Mouse (Mus musculus) testis, adult 2 months (tissue): ENCODE measurements around the gene Tmc8. TPM values are rescaled to one million over a fixed set of nuclear protein-coding genes. Genes with fewer than 3 reads are reported as not detected.
A peak's percentile ranks its signal among the peaks of the same experiment; 100 is the strongest.

Source experiments
- H3K27ac ChIP-seq: fragments of 200-500 bp; 2 replicates; pipeline ENCODE4 v1.5.1; 2012; ENCODE audit warnings: low read depth, low read length; ENCODE audit not compliant: control insufficient read depth, insufficient read depth
- H3K27me3 ChIP-seq: fragments of 200-500 bp; 2 replicates; pipeline ENCODE4 v1.6.1; 2012; ENCODE audit warnings: mild to moderate bottlenecking, low read length, moderate library complexity; ENCODE audit not compliant: control insufficient read depth, insufficient read depth
- H3K36me3 ChIP-seq: fragments of 200-500 bp; 2 replicates; pipeline ENCODE4 v1.6.1; 2012; ENCODE audit warnings: mild to moderate bottlenecking, low read length; ENCODE audit not compliant: control insufficient read depth, insufficient read depth
- H3K4me1 ChIP-seq: fragments of 200-500 bp; 2 replicates; pipeline ENCODE4 v1.6.1; 2012; ENCODE audit warnings: low read length; ENCODE audit not compliant: control insufficient read depth, insufficient read depth
- H3K4me3 ChIP-seq: fragments of 200-500 bp; 2 replicates; pipeline ENCODE4 v1.5.1; 2012; ENCODE audit warnings: low read depth, mild to moderate bottlenecking, low read length, moderate library complexity, mixed read lengths; ENCODE audit not compliant: control insufficient read depth
- CTCF ChIP-seq: fragments of 200-500 bp; IDR thresholded peaks from 2 replicates; pipeline ENCODE4 v1.5.1; 2012; ENCODE audit warnings: low read depth, mild to moderate bottlenecking, inconsistent platforms, low read length, moderate library complexity; ENCODE audit not compliant: control insufficient read depth, insufficient read depth, insufficient replicate concordance
- POLR2A ChIP-seq: fragments of 200-500 bp; IDR thresholded peaks from 2 replicates; pipeline ENCODE4 v1.6.1; 2012; ENCODE audit warnings: low read depth, mild to moderate bottlenecking, inconsistent platforms, low read length, moderate library complexity; ENCODE audit not compliant: control insufficient read depth
- polyA plus RNA-seq: library from polyadenylated mRNA; depleted of rRNA; stranded (reverse); fragments of >200 nt; gene quantifications from 2 replicates; pipeline ENCODE4 v1.2.3, GENCODE M21; 2012

Tmc8 gene
- polyA plus RNA-seq, 1 experiment = 1.2 TPM

DNA sequence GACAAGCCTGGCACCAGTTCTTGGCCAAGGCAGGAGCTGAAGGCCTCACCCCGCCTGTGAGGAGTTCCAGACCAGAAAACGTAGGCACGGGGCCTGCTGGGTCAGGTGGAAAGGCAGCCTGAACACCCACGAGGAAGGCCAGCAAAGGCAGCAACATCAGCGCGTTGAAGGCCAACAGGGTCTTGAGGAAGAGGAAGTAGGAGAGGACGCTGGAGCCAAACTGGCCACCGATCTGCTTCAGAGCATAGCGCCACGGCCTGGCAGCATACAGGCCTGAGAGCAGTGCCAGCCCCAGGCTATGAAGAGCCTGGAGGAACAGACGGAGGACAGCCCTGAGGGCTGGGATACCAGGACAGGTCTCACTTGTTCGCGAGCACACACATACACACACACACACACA lies 6.3 kb upstream of the Tmc8 start:
- TF ChIP-seq CTCF (no peak), POLR2A (no peak)
- peaks cover 27% of the 10 kb centered on the region for H3K4me1 ChIP-seq
- no peak overlapping the region for H3K4me3 ChIP-seq
- H3K27ac ChIP-seq = no peak overlapping the region
- H3K27me3 ChIP-seq = no peaks in the 10 kb centered on the region
- no peaks in the 10 kb centered on the region for H3K36me3 ChIP-seq

DNA sequence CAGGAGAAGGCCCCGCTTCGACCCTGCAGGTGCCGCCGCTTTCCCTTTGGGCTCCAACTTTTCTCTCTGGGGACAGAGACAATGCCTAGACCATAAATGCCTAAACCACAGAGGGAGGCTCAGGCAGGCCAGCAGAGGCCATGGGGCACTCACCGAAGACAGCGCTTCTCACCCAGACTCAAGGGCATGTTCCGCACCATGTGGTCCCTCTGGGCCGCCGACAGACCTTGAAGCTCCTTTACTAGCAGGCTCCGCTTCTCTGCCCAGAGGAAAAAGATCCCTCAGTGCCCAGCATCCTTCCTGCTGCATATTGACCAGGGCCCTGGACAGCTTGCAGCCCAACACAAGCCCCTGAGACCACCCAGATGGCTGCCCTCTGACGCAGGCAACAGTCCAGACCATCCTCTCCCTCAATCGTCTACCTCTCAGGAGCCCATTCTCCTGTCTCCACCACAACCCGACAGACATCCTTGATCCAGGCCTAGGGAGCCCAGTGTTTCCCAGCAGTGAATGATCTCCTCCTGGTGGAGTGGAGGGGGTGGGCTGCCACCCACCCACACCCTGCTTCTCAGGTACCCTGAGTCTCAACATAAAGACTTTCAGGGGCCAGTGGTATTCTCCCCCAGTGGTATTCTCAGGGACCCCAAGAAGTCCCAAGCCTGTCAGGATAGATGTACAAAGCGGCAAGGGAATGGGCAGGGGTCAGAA lies 5.6 kb upstream of the Tmc8 start:
- no peaks in the 10 kb centered on the region for H3K27me3 ChIP-seq
- H3K4me3 ChIP-seq = no peak overlapping the region
- TF ChIP-seq CTCF = no peak
- no peak for TF ChIP-seq POLR2A
- peaks cover 33% of the 10 kb centered on the region for H3K4me1 ChIP-seq
- H3K36me3 ChIP-seq = no peaks in the 10 kb centered on the region
- H3K27ac ChIP-seq = no peak overlapping the region

- TF ChIP-seq POLR2A = no peak
- no peak for TF ChIP-seq CTCF
- no peak overlapping the region for H3K4me3 ChIP-seq
- H3K27ac ChIP-seq = no peak overlapping the region
- peaks cover 36% of the 10 kb centered on the region for H3K4me1 ChIP-seq
- no peaks in the 10 kb centered on the region for H3K27me3 ChIP-seq
- H3K36me3 ChIP-seq = no peaks in the 10 kb centered on the region
Measured at GRCm38 (mm10) chr11:117777111-117777510, 4.8 kb upstream of the Tmc8 start.

DNA sequence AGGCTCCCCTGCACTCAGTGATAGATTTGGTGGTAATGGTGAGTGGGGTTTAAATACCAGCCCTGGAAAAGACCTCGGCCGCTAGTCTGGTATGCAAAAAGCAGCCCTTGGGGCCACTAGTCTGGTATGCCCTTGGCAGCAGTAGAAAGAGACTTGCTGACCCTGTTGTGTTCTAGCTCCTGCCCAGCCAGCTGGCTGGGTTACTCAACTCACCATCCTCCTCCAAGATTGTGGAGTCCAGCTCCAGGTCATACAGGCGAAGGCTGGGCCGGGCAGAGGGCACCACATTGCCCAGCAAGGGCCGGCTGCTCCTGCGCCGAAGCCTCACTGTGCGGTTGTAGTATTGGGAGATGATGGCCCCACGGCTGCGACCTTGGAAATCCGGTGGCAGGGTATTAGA lies 3.8 kb upstream of the Tmc8 start:
- Histone ChIP-seq H3K4me1 (peaks cover 33% of the 10 kb centered on the region), H3K27ac (no peak overlapping the region), H3K4me3 (no peak overlapping the region), H3K27me3 (no peaks in the 10 kb centered on the region), H3K36me3 (no peaks in the 10 kb centered on the region)
- no peak for TF ChIP-seq CTCF
- no peak for TF ChIP-seq POLR2A

DNA sequence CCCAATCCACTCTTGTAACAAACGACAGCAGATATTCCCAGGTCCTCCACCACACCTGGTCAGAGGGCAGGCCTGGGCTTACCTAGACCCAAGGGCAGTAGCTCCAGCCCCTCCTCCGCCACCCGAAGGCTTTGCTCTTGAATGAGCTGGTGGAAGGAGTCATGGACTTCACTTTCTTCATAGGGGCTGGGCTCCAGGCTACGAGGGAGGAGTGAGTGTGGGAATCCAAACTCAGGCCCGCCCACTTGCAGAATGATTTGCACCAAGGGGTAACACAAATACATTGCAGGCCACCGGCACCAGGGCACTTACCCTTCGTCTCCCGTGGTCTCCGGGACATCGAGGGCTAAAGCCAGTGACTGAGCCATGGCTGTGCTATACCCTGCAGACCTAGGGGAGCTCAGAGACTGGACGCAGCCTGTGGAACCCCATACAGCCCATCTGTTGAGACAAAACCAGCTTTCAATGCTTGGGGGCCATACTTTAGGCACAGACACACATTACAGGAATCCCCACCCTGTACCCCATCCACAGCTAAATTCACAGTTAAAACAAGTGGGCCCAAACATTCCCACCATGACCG lies 2.9 kb upstream of the Tmc8 start:
- Histone ChIP-seq H3K27ac (peak overlapping the region; percentile 88), H3K36me3 (no peaks in the 10 kb centered on the region), H3K27me3 (no peaks in the 10 kb centered on the region), H3K4me3 (peak overlapping the region; percentile 76), H3K4me1 (peaks cover 29% of the 10 kb centered on the region)
- TF ChIP-seq CTCF = no peak
- no peak for TF ChIP-seq POLR2A

- H3K27me3 ChIP-seq = no peaks in the 10 kb centered on the region
- H3K36me3 ChIP-seq = no peaks in the 10 kb centered on the region
- peak overlapping the region; percentile 88 for H3K27ac ChIP-seq
- H3K4me1 ChIP-seq = peaks cover 29% of the 10 kb centered on the region
- peak overlapping the region; percentile 76 for H3K4me3 ChIP-seq
- TF ChIP-seq POLR2A (peak; percentile 36; the same call in 1 of the 2 replicates), CTCF (no peak)
Measured at GRCm38 (mm10) chr11:117779434-117780198, 2.3 kb upstream of the Tmc8 start.

GRCm38 (mm10) chr11:117780199-117780515 lies 1.7 kb upstream of the Tmc8 start:
- no peaks in the 10 kb centered on the region for H3K27me3 ChIP-seq
- no peaks in the 10 kb centered on the region for H3K36me3 ChIP-seq
- peak overlapping the region; percentile 69 for H3K27ac ChIP-seq
- peaks cover 29% of the 10 kb centered on the region for H3K4me1 ChIP-seq
- TF ChIP-seq POLR2A = no peak; the same call in 1 of the 2 replicates
- no peak for TF ChIP-seq CTCF
- H3K4me3 ChIP-seq = peak overlapping the region; percentile 76
